Mouse (Mus musculus) forebrain, embryonic 16.5 days (tissue): ENCODE measurements around the gene Clec16a. TPM values are rescaled to one million over a fixed set of nuclear protein-coding genes. Genes with fewer than 3 reads are reported as not detected.

Source experiments
- ATAC-seq: fragments of 200-750 bp; cut with Nextera tagmentation; 2 replicates; pipeline ENCODE4 v1.8.0; 2017; ENCODE audit warnings: mild to moderate bottlenecking, moderate library complexity
- H3K27ac ChIP-seq: fragments of 300-500 bp; sonication (generic); 2 replicates; pipeline ENCODE4 v1.5.1; 2014; ENCODE audit warnings: low read length, control low read depth
- H3K27me3 ChIP-seq: fragments of 300-500 bp; sonication (generic); replicated peaks from 2 replicates; pipeline ENCODE4 v1.6.1; 2014; ENCODE audit warnings: low read length; ENCODE audit not compliant: control insufficient read depth, insufficient read depth
- H3K36me3 ChIP-seq: fragments of 300-500 bp; sonication (generic); 2 replicates; pipeline ENCODE4 v1.6.1; 2014; ENCODE audit not compliant: control insufficient read depth, insufficient read depth
- H3K4me1 ChIP-seq: fragments of 300-500 bp; sonication (generic); replicated peaks from 2 replicates; pipeline ENCODE4 v1.6.1; 2014; ENCODE audit warnings: low read length; ENCODE audit not compliant: control insufficient read depth, insufficient read depth
- H3K4me2 ChIP-seq: fragments of 300-500 bp; sonication (generic); 2 replicates; pipeline ENCODE4 v1.6.1; 2014; ENCODE audit warnings: mild to moderate bottlenecking, low read length, control low read depth
- H3K4me3 ChIP-seq: fragments of 300-500 bp; sonication (generic); replicated peaks from 2 replicates; pipeline ENCODE4 v1.5.1; 2014; ENCODE audit warnings: mild to moderate bottlenecking, low read length, control low read depth
- H3K9ac ChIP-seq: fragments of 300-500 bp; sonication (generic); replicated peaks from 2 replicates; pipeline ENCODE4 v1.6.1; 2014; ENCODE audit warnings: low read depth, low read length, control low read depth
- H3K9me3 ChIP-seq: fragments of 300-500 bp; sonication (generic); 2 replicates; pipeline ENCODE4 v1.6.1; 2016; ENCODE audit warnings: low read length; ENCODE audit not compliant: control insufficient read depth
- WGBS: fragments of 180-500 bp; shearing (Covaris S2); extraction: QIAGEN DNeasy Blood & Tissue Kit; methylation state at CpG from one replicate; pipeline ENCODE4 v1.1.7; 2014; 5-methylcytosine and 5-hydroxymethylcytosine counted together
- polyA plus RNA-seq: library from polyadenylated mRNA; unstranded; fragments of >200 nt; fragmentation: Nextera tagmentation; extraction: Ambion mirVana; gene quantifications from 2 replicates; pipeline ENCODE4 v1.2.1, GENCODE M21; 2015

The Clec16a gene
- polyA plus RNA-seq, 1 experiment from 2014 or later, result 72.8 TPM

GRCm38 (mm10) chr16:10689748-10690318, 144.7 kb downstream of the Clec16a start:
- Histone ChIP-seq H3K27ac (no peak overlapping the region), H3K36me3 (no peaks in the 10 kb centered on the region), H3K9ac (no peak overlapping the region), H3K4me1 (peaks cover 8% of the 10 kb centered on the region), H3K9me3 (no peaks in the 10 kb centered on the region), H3K27me3 (no peaks in the 10 kb centered on the region), H3K4me3 (no peak overlapping the region), H3K4me2 (no peak overlapping the region)
- ATAC-seq, result no peak
- WGBS, result 86% methylated on average over 6 of the region's 6 CpGs

GRCm38 (mm10) chr16:10690442-10690841, 145.3 kb downstream of the Clec16a start:
- no peak overlapping the region for H3K9ac ChIP-seq
- no peaks in the 10 kb centered on the region for H3K36me3 ChIP-seq
- no peaks in the 10 kb centered on the region for H3K27me3 ChIP-seq
- H3K4me2 ChIP-seq, result no peak overlapping the region
- no peak for ATAC-seq
- peaks cover 8% of the 10 kb centered on the region for H3K4me1 ChIP-seq
- 84% methylated on average over 3 of the region's 3 CpGs for WGBS
- no peak overlapping the region for H3K4me3 ChIP-seq
- H3K27ac ChIP-seq, result no peak overlapping the region
- H3K9me3 ChIP-seq, result no peaks in the 10 kb centered on the region

- Histone ChIP-seq H3K36me3 (no peaks in the 10 kb centered on the region), H3K4me1 (peaks cover 8% of the 10 kb centered on the region), H3K4me2 (no peak overlapping the region), H3K9me3 (no peaks in the 10 kb centered on the region), H3K27me3 (no peaks in the 10 kb centered on the region), H3K9ac (no peak overlapping the region), H3K4me3 (no peak overlapping the region), H3K27ac (no peak overlapping the region)
- 87% methylated on average over 5 of the region's 5 CpGs for WGBS
- ATAC-seq, result no peak
Measured at GRCm38 (mm10) chr16:10691705-10692104, 146.6 kb downstream of the Clec16a start.

GRCm38 (mm10) chr16:10692848-10693247, 147.7 kb downstream of the Clec16a start:
- WGBS, result 63% methylated on average over 8 of the region's 8 CpGs
- H3K27me3 ChIP-seq, result no peaks in the 10 kb centered on the region
- no peak overlapping the region for H3K27ac ChIP-seq
- peaks cover 8% of the 10 kb centered on the region for H3K4me1 ChIP-seq
- no peak overlapping the region for H3K9ac ChIP-seq
- ATAC-seq, result no peak
- no peaks in the 10 kb centered on the region for H3K36me3 ChIP-seq
- H3K9me3 ChIP-seq, result no peaks in the 10 kb centered on the region
- H3K4me3 ChIP-seq, result no peak overlapping the region
- H3K4me2 ChIP-seq, result no peak overlapping the region

- H3K27ac ChIP-seq, result no peak overlapping the region
- H3K36me3 ChIP-seq, result no peaks in the 10 kb centered on the region
- no peak overlapping the region for H3K4me2 ChIP-seq
- H3K9me3 ChIP-seq, result no peaks in the 10 kb centered on the region
- no peaks in the 10 kb centered on the region for H3K27me3 ChIP-seq
- ATAC-seq, result no peak
- WGBS, result 94% methylated on average over 1 of the region's 1 CpGs
- no peak overlapping the region for H3K9ac ChIP-seq
- peaks cover 8% of the 10 kb centered on the region for H3K4me1 ChIP-seq
- H3K4me3 ChIP-seq, result no peak overlapping the region
Measured at GRCm38 (mm10) chr16:10693424-10693823, 148.3 kb downstream of the Clec16a start.

GRCm38 (mm10) chr16:10694414-10694851, 149.3 kb downstream of the Clec16a start:
- no peak for ATAC-seq
- no peak overlapping the region for H3K4me2 ChIP-seq
- H3K4me3 ChIP-seq, result no peak overlapping the region
- no peaks in the 10 kb centered on the region for H3K9me3 ChIP-seq
- no peak overlapping the region for H3K9ac ChIP-seq
- H3K4me1 ChIP-seq, result peaks cover 4% of the 10 kb centered on the region
- H3K27me3 ChIP-seq, result no peaks in the 10 kb centered on the region
- 52% methylated on average over 11 of the region's 11 CpGs for WGBS
- H3K36me3 ChIP-seq, result no peaks in the 10 kb centered on the region
- no peak overlapping the region for H3K27ac ChIP-seq

GRCm38 (mm10) chr16:10697861-10698659, 152.9 kb downstream of the Clec16a start:
- H3K27me3 ChIP-seq, result no peaks in the 10 kb centered on the region
- no peak for ATAC-seq
- H3K4me1 ChIP-seq, result peaks cover 4% of the 10 kb centered on the region
- no peak overlapping the region for H3K4me2 ChIP-seq
- no peak overlapping the region for H3K9ac ChIP-seq
- H3K27ac ChIP-seq, result no peak overlapping the region
- H3K9me3 ChIP-seq, result no peaks in the 10 kb centered on the region
- WGBS, result 69% methylated on average over 6 of the region's 6 CpGs
- no peak overlapping the region for H3K4me3 ChIP-seq
- H3K36me3 ChIP-seq, result no peaks in the 10 kb centered on the region

GRCm38 (mm10) chr16:10699316-10699715, 154.2 kb downstream of the Clec16a start:
- Histone ChIP-seq H3K9ac (no peak overlapping the region), H3K4me1 (peaks cover 3% of the 10 kb centered on the region), H3K4me3 (no peak overlapping the region), H3K4me2 (no peak overlapping the region), H3K27ac (no peak overlapping the region), H3K9me3 (no peaks in the 10 kb centered on the region), H3K27me3 (no peaks in the 10 kb centered on the region), H3K36me3 (no peaks in the 10 kb centered on the region)
- no peak for ATAC-seq
- 81% methylated on average over 3 of the region's 3 CpGs for WGBS

GRCm38 (mm10) chr16:10700160-10700559, 155.0 kb downstream of the Clec16a start:
- no peak for ATAC-seq
- 38% methylated on average over 2 of the region's 2 CpGs for WGBS

More at GRCm38 (mm10) chr16:10700160-10700559, 155.0 kb downstream of the Clec16a start:
- no peaks in the 10 kb centered on the region for H3K36me3 ChIP-seq
- no peaks in the 10 kb centered on the region for H3K27me3 ChIP-seq
- H3K4me1 ChIP-seq, result no peaks in the 10 kb centered on the region
- H3K4me2 ChIP-seq, result no peak overlapping the region
- no peak overlapping the region for H3K9ac ChIP-seq
- H3K9me3 ChIP-seq, result no peaks in the 10 kb centered on the region
- no peak overlapping the region for H3K27ac ChIP-seq
- H3K4me3 ChIP-seq, result no peak overlapping the region
